Mouse (Mus musculus) megakaryocyte-erythroid progenitor cell, adult 5-6 weeks (primary cell): ENCODE results near the gene Rilp. TPM values are rescaled to one million over a fixed set of nuclear protein-coding genes. Genes with fewer than 3 reads are reported as not detected.
"Not testable (repeated sequence)": the region's sequence is repeated elsewhere in the genome, so short reads cannot be mapped to it uniquely, and the experiment has no call there.

ENCODE experiments used
- ATAC-seq: replicated peaks from 2 replicates; pipeline ENCODE4 v1.8.0; 2016; ENCODE audit warnings: mild to moderate bottlenecking, inconsistent platforms; ENCODE audit not compliant: severe bottlenecking, poor library complexity, low FRiP score, low TSS enrichment
- total RNA-seq, 2 experiments: library from RNA; stranded (forward) in 1 of 2; stranded (reverse) in 1 of 2; fragments of 200-1000, 215-1000 nt in 1 of 2; fragments of >200 nt in 1 of 2; fragmentation: Nextera tagmentation in 1 of 2; gene quantifications; 2 replicates each; pipeline ENCODE4 v1.2.3; 2014 to 2017

Gene Rilp
- total RNA-seq, 2 experiments from 2014 or later: 1.5 TPM; not detected in 1

DNA sequence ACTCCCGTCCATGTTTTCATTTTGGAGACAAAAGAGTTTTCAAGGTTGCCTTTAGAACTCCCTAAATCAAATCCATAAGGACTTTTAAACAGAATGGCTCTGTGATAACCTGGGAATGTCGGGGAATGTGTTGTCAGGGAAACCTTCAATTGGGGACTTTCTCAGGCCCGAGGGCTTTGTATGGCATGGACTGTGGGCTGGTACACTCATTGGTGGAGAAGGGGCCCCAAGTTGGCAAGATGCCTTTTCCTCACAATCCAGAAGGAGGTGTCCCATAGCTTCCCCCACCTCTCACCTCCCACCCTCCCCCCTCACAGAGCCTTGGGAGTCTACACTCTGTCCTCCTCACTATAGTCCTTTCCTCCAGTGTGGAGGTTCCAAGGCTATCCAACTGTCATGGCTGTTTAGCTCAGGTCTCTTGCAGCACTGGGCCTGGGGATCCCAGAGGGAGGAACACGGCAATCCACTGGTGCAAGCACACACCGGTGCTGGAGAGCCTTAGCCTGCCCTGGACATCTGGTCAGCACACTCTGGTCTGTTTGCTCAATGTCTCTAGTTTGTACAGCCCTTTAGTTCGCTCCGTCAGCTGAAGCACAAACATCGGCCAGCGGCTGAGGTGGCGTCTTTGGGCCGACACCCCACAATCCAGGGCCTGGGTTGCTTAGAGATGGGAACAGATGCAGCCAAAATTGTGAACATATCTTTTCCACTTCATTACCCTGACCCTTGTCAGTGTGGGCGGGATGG, 40.5 kb downstream of the Rilp start:
- no peak for ATAC-seq

- ATAC-seq: no peak
Observed at GRCm38 (mm10) chr11:75551321-75551720, 41.4 kb downstream of the Rilp start.

- no peak for ATAC-seq
Observed at GRCm38 (mm10) chr11:75551961-75552441, 42.1 kb downstream of the Rilp start.

- ATAC-seq: no peak
Observed at GRCm38 (mm10) chr11:75552906-75553482, 43.1 kb downstream of the Rilp start.

- not testable (repeated sequence) for ATAC-seq
Observed at GRCm38 (mm10) chr11:75556006-75556405, 46.1 kb downstream of the Rilp start.

DNA sequence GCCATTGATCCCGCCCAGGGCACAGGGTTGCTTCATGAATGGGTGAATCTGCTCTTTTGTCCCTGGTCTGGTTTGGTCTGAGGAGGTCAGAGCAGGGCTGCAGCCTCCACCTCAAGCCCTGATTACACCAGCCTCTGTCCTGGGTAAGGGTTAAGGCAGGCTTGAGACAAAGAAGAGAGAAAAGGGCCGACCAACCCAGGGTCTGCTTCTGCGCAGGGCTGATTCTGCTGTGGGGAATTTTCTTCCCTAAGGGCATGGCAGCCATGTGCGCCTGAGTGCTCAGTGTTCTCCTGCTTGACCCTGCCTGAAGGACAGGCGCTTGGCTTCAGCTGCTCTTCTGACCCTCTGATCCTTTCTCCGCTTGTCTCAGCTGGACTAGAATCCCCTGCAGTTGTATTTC, 47.2 kb downstream of the Rilp start:
- ATAC-seq: no peak

- no peak for ATAC-seq
Observed at GRCm38 (mm10) chr11:75558101-75558500, 48.2 kb downstream of the Rilp start.

DNA sequence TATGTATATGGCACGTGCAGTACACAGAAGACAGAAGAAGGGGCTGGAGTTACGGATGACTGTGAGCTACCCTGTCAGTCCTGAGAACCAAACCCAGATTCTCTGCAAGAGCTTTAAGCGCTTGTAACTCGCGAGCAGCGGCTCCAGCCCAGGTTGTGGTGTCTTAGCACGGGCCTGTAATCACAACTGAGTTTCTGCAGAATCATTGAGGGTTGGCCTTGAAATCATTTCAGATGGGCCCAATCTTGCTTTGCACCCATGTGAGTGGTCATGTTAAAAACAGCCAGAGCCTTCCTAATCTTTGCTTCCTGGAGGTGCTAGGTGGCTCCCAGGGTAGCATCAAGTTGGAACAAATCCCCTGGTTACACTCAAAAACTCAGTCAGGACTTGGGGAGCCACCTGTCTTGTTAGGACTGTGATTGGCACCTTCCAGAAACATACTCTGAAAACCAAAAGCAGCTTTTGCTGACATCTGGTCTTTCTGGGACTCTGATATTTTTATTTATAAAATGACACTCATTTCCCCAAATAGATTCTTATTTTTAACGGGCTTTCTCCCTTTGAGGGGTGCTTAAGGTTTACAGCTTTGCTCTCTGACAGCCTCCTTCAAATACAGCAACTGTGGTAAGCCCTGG, 50.1 kb downstream of the Rilp start:
- 0 out of 2 replicates have a peak, but pooled peaks have one; percentile 42 for ATAC-seq

- ATAC-seq: no peak
Observed at GRCm38 (mm10) chr11:75560530-75561409, 50.9 kb downstream of the Rilp start.

DNA sequence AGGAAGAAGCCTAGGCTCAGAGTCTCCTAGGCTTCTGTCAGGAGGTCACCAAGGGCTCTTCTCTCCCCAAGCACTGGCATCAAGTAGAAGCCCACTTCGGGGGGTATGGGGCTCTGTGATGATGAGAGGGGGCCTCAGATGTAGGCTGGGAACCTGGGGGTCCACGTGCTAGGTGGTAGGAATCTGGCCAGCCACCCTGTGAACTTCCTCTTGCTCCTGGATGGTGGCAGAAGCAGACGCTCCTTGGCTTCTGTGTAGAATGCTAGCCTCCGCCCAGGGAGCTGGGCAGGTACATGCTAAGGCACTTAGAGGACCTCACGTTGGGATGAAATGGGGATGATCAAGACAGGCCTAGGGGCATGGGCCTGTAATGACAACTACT, 51.5 kb downstream of the Rilp start:
- ATAC-seq: no peak

Other genes starting within 250 kb of the Rilp start
- gene Rpa1, start 161.8 kb upstream of the Rilp start, total RNA-seq (2014; fragmentation: Nextera tagmentation): 96.8 and 101 TPM in 2 replicates
- gene Rpa1, start 161.8 kb upstream of the Rilp start, total RNA-seq (2017): 168 and 179 TPM in 2 replicates
- gene Smyd4, start 161.7 kb upstream of the Rilp start, total RNA-seq (2014; fragmentation: Nextera tagmentation): 4.0 and 12.1 TPM in 2 replicates
- 9.2 and 16.7 TPM in 2 replicates for gene Smyd4, start 161.7 kb upstream of the Rilp start, total RNA-seq (2017)
- 0.59 TPM in 1 of 2 replicates, not detected in the other for gene Serpinf1, start 87.4 kb upstream of the Rilp start, total RNA-seq (2014; fragmentation: Nextera tagmentation)
- gene Serpinf1, start 87.4 kb upstream of the Rilp start, total RNA-seq (2017): 0.47 and 6.4 TPM in 2 replicates
- 1.3 TPM in 1 of 2 replicates, not detected in the other for gene Serpinf2, start 70.5 kb upstream of the Rilp start, total RNA-seq (2014; fragmentation: Nextera tagmentation)
- gene Serpinf2, start 70.5 kb upstream of the Rilp start, total RNA-seq (2017): not detected in 2 replicates
- gene Wdr81, start 55.4 kb upstream of the Rilp start, total RNA-seq (2014; fragmentation: Nextera tagmentation): 24.6 and 32.2 TPM in 2 replicates
- gene Wdr81, start 55.4 kb upstream of the Rilp start, total RNA-seq (2017): 7.1 and 23.4 TPM in 2 replicates
- gene Tlcd2, start 48.4 kb upstream of the Rilp start, total RNA-seq (2014; fragmentation: Nextera tagmentation): 13.8 and 19.9 TPM in 2 replicates
- 9.5 and 14.7 TPM in 2 replicates for gene Tlcd2, start 48.4 kb upstream of the Rilp start, total RNA-seq (2017)
- gene Prpf8, start 23.3 kb upstream of the Rilp start, total RNA-seq (2014; fragmentation: Nextera tagmentation): 160 and 198 TPM in 2 replicates
- gene Prpf8, start 23.3 kb upstream of the Rilp start, total RNA-seq (2017): 118 and 144 TPM in 2 replicates
- 1.0 TPM in 1 of 2 replicates, not detected in the other for gene Scarf1, start 3.4 kb downstream of the Rilp start, total RNA-seq (2014; fragmentation: Nextera tagmentation)
- 0.65 TPM in 1 of 2 replicates, not detected in the other for gene Scarf1, start 3.4 kb downstream of the Rilp start, total RNA-seq (2017)
- gene Slc43a2, start 21.6 kb downstream of the Rilp start, total RNA-seq (2014; fragmentation: Nextera tagmentation): 1.2 and 2.2 TPM in 2 replicates
- 1.9 and 2.9 TPM in 2 replicates for gene Slc43a2, start 21.6 kb downstream of the Rilp start, total RNA-seq (2017)
- 69.0 and 96.5 TPM in 2 replicates for gene Pitpna, start 78.0 kb downstream of the Rilp start, total RNA-seq (2014; fragmentation: Nextera tagmentation)
- 46.2 and 58.2 TPM in 2 replicates for gene Pitpna, start 78.0 kb downstream of the Rilp start, total RNA-seq (2017)
- 33.8 and 34.5 TPM in 2 replicates for gene Inpp5k, start 120.9 kb downstream of the Rilp start, total RNA-seq (2014; fragmentation: Nextera tagmentation)
- gene Inpp5k, start 120.9 kb downstream of the Rilp start, total RNA-seq (2017): 19.9 and 26.5 TPM in 2 replicates
- 36.5 and 37.4 TPM in 2 replicates for gene Myo1c, start 140.4 kb downstream of the Rilp start, total RNA-seq (2014; fragmentation: Nextera tagmentation)
- gene Myo1c, start 140.4 kb downstream of the Rilp start, total RNA-seq (2017): 13.5 and 32.6 TPM in 2 replicates
- gene Crk, start 169.2 kb downstream of the Rilp start, total RNA-seq (2014; fragmentation: Nextera tagmentation): 33.0 and 38.5 TPM in 2 replicates
- 29.5 and 39.8 TPM in 2 replicates for gene Crk, start 169.2 kb downstream of the Rilp start, total RNA-seq (2017)
- 346 and 395 TPM in 2 replicates for gene Ywhae, start 222.8 kb downstream of the Rilp start, total RNA-seq (2014; fragmentation: Nextera tagmentation)
- 314 and 400 TPM in 2 replicates for gene Ywhae, start 222.8 kb downstream of the Rilp start, total RNA-seq (2017)